Mouse (Mus musculus): ENCODE data around the gene Maged2.
"Not testable (repeated sequence)": the region's sequence is repeated elsewhere in the genome, so short reads cannot be mapped to it uniquely, and the experiment has no call there.

Maged2 gene

GRCm38 (mm10) chrX:150814139-150814469, at the start of gene Maged2:
Gene Maged2, minus strand, starts transcription at chrX:150814345.
- no peak for DNase-seq (ENCODE audit: low spot score in 2 of 2)

DNA sequence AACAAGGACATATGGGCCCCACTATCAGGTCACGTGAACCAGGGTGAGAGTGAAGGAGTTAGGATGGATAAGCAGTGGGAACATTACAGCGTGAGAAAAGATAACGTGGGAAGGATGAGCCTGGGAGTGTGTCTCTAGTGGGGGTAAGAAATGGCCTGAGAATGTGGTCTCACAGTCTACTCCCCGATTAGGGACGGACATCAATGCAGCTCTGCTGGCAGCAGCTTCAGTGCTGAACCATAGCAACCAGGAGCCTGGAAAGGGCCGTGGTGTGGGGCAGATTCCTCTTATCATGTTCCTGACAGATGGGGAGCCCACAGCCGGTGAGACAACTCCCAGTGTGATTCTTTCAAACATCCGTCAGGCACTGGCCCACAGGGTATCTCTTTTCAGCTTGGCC, 34.1 kb upstream of the Maged2 start:
- no peak for DNase-seq (ENCODE audit: low spot score in 2 of 2)

DNA sequence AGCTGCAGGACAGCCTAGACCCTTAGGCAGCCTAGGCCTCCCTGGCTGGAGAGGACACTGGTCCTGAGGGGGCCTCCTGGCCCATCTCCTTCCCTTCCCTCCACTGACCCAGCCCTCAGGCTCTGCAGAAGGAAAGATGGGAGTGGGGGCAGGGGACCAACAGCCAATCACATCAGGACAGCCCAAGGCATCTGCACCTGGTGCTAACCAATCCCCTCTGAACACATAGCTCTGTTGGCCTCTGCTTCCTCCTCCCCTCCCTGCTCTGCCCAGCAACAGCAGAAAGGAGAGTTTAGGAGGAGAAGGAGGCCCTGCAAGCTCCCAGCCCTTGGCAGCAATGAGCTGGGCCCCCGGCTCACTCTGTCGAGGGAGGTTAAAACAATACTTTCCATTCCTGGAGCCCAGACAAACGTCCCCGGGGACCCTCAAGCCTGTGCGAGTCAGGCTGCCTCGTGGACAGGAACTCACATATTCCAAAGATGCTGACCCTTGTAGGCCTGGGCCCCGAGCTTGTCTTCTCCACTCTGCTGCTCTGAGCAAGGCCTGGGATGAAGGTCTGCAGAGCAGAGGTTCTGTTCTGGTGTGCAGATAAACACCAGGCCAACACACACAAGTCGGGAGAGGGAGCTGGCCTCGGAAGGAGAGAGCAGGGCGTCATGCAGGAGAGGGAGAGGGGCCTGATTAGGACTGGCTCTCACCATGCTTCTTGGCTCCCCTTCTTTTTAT, 31.5 kb upstream of the Maged2 start:
- DNase-seq (ENCODE audit: low spot score in 2 of 2): not testable (repeated sequence)

- not testable (repeated sequence) for DNase-seq (ENCODE audit: low spot score in 2 of 2)
These were observed 29.1 kb upstream of the Maged2 start for GRCm38 (mm10) chrX:150843257-150843656.

- DNase-seq (ENCODE audit: low spot score in 2 of 2): no peak
These were observed 16.2 kb upstream of the Maged2 start for GRCm38 (mm10) chrX:150830297-150830696.

DNA sequence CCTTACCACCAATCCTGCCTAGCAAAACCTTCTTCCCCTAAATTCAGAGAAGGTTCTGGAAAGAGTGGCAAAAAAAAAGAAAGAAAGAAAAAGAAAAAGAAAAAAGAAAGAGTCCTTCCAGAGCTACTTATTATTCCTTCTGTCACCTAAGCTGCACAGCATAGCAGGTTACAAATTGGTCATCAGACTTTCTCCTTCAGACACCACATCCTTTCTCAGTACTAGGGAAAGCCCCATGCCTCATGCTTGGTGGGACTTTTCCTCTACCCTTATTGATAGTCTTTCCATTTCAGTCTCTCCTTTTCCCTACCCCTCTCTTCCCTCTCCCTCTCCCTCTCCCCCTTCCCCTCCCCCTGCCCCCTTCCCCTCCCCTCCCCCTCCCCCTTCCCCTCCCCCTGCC, 3.1 kb upstream of the Maged2 start:
- no peak for DNase-seq (ENCODE audit: low spot score in 2 of 2)

GRCm38 (mm10) chrX:150815601-150816000, 1.5 kb upstream of the Maged2 start:
- no peak for DNase-seq (ENCODE audit: low spot score in 2 of 2)

DNA sequence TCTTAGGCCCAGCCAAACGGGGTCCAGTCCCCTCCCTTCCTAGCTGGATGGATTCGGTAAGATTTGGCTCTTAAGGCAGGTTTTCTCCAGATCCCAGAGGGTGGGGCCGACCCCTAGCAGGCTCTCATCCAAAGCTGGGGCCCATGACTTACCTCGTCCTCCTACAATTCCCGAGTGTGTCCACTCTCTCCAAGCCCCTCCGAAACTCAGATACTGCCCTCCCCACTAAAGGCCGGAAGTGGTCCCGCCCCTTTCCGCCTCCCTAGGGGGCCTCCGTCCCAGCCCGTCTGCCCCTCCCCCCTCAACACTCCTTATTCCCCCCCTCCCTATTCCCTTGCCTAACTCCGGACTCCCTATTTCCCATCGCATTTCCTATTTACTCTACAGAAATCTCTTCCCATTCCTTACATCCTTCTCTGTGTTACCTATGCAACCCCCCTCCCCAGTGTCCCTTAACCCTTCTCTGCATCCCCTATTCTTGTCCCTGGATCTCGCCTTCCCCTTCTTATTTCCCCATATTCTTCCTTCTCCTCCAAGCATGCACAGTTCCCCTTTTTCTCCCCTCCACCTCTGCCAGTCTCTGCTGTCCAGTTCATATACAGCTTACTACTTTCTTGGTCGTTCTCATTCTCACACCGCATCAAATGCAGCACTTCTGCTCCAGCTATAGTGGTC, 544 bp downstream of the Maged2 start:
- peak in 1 of 2 experiments; percentile 11 for DNase-seq (ENCODE audit: low spot score in 2 of 2)

- peak; percentile 87 to 88 for DNase-seq (ENCODE audit: low spot score in 2 of 2)
These were observed 1.3 kb downstream of the Maged2 start for GRCm38 (mm10) chrX:150812787-150813298.

GRCm38 (mm10) chrX:150800987-150801386, 13.2 kb downstream of the Maged2 start:
- not testable (repeated sequence) for DNase-seq (ENCODE audit: low spot score in 2 of 2)

- DNase-seq (ENCODE audit: low spot score in 2 of 2): not testable (repeated sequence)
These were observed 15.5 kb downstream of the Maged2 start for GRCm38 (mm10) chrX:150798493-150799177.
